Mouse (Mus musculus): ENCODE measurements around the gene A730046J19Rik. TPM values are rescaled to one million over a fixed set of nuclear protein-coding genes. Genes with fewer than 3 reads are reported as not detected.

Gene A730046J19Rik
- polyA plus RNA-seq (2012; rRNA removed), result not detected in 2 replicates

GRCm38 (mm10) chrX:144153523-144153922 is at the start of gene A730046J19Rik:
A730046J19Rik (plus strand) TSS chrX:144153695.
- H3K4me3 ChIP-seq (ENCODE audit: insufficient read depth, low read length), result no peak within 1 kb of the TSS

GRCm38 (mm10) chrX:144104619-144105416 is 48.7 kb upstream of the A730046J19Rik start:
- no peaks in the 10 kb centered on the region for H3K4me1 ChIP-seq (ENCODE audit: control insufficient read depth, insufficient read depth, low read length)
- no peak overlapping the region for H3K4me3 ChIP-seq (ENCODE audit: insufficient read depth, low read length)
- H3K27ac ChIP-seq (ENCODE audit: insufficient read depth, low read length), result no peak overlapping the region
- TF ChIP-seq POLR2A (IDR thresholded peaks at IDR 0.05; ENCODE audit: extremely low read depth, insufficient read depth, low read length), result no peak
- no peak for TF ChIP-seq CTCF (IDR thresholded peaks at IDR 0.05; ENCODE audit: extremely low read depth, insufficient read depth, low read length)

More at GRCm38 (mm10) chrX:144153523-144153922, at the start of gene A730046J19Rik:
- TF ChIP-seq CTCF (IDR thresholded peaks at IDR 0.05; ENCODE audit: extremely low read depth, insufficient read depth, low read length) (no peak), POLR2A (IDR thresholded peaks at IDR 0.05; ENCODE audit: extremely low read depth, insufficient read depth, low read length) (no peak)
- H3K4me1 ChIP-seq (ENCODE audit: control insufficient read depth, insufficient read depth, low read length), result no peaks in the 10 kb centered on the region
- H3K27ac ChIP-seq (ENCODE audit: insufficient read depth, low read length), result no peak within 1 kb of the TSS

- no peaks in the 10 kb centered on the region for H3K4me1 ChIP-seq (ENCODE audit: control insufficient read depth, insufficient read depth, low read length)
- no peak overlapping the region for H3K4me3 ChIP-seq (ENCODE audit: insufficient read depth, low read length)
- H3K27ac ChIP-seq (ENCODE audit: insufficient read depth, low read length), result no peak overlapping the region
- no peak for TF ChIP-seq POLR2A (IDR thresholded peaks at IDR 0.05; ENCODE audit: extremely low read depth, insufficient read depth, low read length)
- TF ChIP-seq CTCF (IDR thresholded peaks at IDR 0.05; ENCODE audit: extremely low read depth, insufficient read depth, low read length), result no peak
These were observed 17.2 kb upstream of the A730046J19Rik start for GRCm38 (mm10) chrX:144136281-144136680.

- Histone ChIP-seq H3K27ac (ENCODE audit: insufficient read depth, low read length) (no peak overlapping the region), H3K4me3 (ENCODE audit: insufficient read depth, low read length) (no peak overlapping the region), H3K4me1 (ENCODE audit: control insufficient read depth, insufficient read depth, low read length) (no peaks in the 10 kb centered on the region)
- TF ChIP-seq CTCF (IDR thresholded peaks at IDR 0.05; ENCODE audit: extremely low read depth, insufficient read depth, low read length), result no peak
- no peak for TF ChIP-seq POLR2A (IDR thresholded peaks at IDR 0.05; ENCODE audit: extremely low read depth, insufficient read depth, low read length)
These were observed 3.5 kb upstream of the A730046J19Rik start for GRCm38 (mm10) chrX:144149987-144150386.

GRCm38 (mm10) chrX:144154111-144154510 is 616 bp downstream of the A730046J19Rik start:
- H3K4me3 ChIP-seq (ENCODE audit: insufficient read depth, low read length), result no peak overlapping the region
- no peak for TF ChIP-seq POLR2A (IDR thresholded peaks at IDR 0.05; ENCODE audit: extremely low read depth, insufficient read depth, low read length)
- TF ChIP-seq CTCF (IDR thresholded peaks at IDR 0.05; ENCODE audit: extremely low read depth, insufficient read depth, low read length), result no peak
- no peak overlapping the region for H3K27ac ChIP-seq (ENCODE audit: insufficient read depth, low read length)
- no peaks in the 10 kb centered on the region for H3K4me1 ChIP-seq (ENCODE audit: control insufficient read depth, insufficient read depth, low read length)

GRCm38 (mm10) chrX:144162936-144163335 is 9.4 kb downstream of the A730046J19Rik start:
- no peak for TF ChIP-seq CTCF (IDR thresholded peaks at IDR 0.05; ENCODE audit: extremely low read depth, insufficient read depth, low read length)
- no peak for TF ChIP-seq POLR2A (IDR thresholded peaks at IDR 0.05; ENCODE audit: extremely low read depth, insufficient read depth, low read length)
- Histone ChIP-seq H3K4me1 (ENCODE audit: control insufficient read depth, insufficient read depth, low read length) (no peaks in the 10 kb centered on the region; the same call in 1 of the 2 replicates), H3K27ac (ENCODE audit: insufficient read depth, low read length) (no peak overlapping the region), H3K4me3 (ENCODE audit: insufficient read depth, low read length) (no peak overlapping the region)

Other genes with a start within 250 kb of the A730046J19Rik start
- gene Dcx, start 220.4 kb upstream of the A730046J19Rik start, polyA plus RNA-seq (2012; rRNA removed), result 17.2 and 18.0 TPM in 2 replicates
- 9.6 and 10.0 TPM in 2 replicates for gene Alg13, start 164.1 kb downstream of the A730046J19Rik start, polyA plus RNA-seq (2012; rRNA removed)